Mouse (Mus musculus): ENCODE measurements around the gene Mzf1.
"Not testable (repeated sequence)": the region's sequence is repeated elsewhere in the genome, so short reads cannot be mapped to it uniquely, and the experiment has no call there.

Gene Mzf1

DNA sequence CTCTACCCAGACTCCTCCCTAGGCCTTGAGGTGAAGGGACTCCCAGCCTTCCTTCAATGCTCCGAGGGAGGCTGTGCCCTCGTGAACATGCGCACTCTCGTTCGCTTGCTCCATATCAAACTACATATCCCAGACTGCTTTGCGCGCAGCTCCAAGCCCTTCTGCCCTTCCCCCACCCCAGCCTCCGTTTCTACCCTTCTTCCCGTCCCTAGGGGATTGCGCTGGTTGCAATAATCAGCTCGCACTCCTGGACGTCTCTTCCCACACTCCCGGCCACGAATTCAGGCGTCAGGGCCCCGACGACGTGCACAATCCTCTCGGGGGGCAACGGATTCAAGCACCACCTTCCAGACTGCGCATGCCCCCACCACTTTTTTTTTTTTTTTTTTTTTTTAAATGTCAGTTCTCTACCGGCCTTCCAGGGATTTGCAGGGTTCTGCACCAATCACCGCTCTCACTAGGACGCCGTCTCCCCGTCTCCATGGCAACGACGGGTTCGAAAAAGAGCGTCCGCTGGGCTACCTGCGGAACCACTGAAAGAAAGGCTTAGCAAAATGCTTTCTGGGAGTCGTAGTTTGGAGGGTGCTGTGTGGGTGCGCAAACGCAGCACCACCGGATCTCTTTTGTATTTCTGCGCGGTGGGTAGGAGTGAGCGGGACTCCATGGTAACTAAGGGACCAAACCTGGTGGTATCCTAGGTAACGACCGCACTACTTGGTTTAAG, at the start of gene Mzf1:
Gene Mzf1 (minus strand): TSS at position 478 of the 724 bp plus-strand sequence.
- peak; percentile 96 for DNase-seq (ENCODE audit: extremely low spot score, low read depth, low spot score)

GRCm38 (mm10) chr7:13095073-13095472, 40.5 kb upstream of the Mzf1 start, which contains the start of gene Vmn1r85:
Gene Vmn1r85, minus strand, starts transcription at chr7:13095173.
- DNase-seq (ENCODE audit: extremely low spot score, low read depth, low spot score) = no peak

DNA sequence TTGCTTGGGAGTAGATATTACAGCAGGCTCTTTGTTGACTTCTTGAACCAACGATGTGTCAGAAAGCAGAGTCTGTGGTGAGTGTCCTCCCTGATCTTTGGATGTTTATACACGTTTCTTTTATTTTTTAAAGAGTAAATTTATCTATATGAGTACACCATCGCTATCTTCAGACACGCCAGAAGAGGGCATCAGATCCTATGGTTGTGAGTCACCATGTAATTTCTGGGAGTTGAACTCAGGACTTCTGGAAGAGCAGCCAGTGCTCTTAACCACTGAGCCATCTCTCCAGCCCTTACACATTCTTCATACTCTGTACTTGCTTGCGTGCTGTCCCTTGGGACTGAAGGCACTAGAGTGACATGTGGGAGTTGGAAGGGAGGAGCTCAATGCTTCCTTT, 17.7 kb upstream of the Mzf1 start:
- no peak for DNase-seq (ENCODE audit: extremely low spot score, low read depth, low spot score)

GRCm38 (mm10) chr7:13063399-13063798, 8.8 kb upstream of the Mzf1 start:
- DNase-seq (ENCODE audit: extremely low spot score, low read depth, low spot score) = not testable (repeated sequence)

DNA sequence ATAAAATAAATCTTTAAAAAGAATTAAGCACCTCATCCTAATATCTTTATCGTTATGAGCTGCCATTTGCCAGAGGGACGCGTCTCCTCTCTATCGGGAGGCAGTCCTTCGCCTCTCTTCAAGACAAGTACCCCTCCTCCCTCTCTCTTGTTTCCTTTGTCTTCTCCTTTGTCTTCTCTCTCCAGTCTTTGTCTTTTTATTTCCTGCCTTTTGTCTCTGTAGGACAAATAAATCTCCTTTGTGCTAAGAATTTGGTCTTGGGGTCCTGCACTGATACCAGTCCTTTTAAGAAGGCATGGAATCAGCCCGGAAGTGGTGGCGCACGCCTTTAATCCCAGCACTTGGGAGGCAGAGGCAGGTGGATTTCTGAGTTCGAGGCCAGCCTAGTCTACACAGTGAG, 5.0 kb upstream of the Mzf1 start:
- no peak for DNase-seq (ENCODE audit: extremely low spot score, low read depth, low spot score)

DNA sequence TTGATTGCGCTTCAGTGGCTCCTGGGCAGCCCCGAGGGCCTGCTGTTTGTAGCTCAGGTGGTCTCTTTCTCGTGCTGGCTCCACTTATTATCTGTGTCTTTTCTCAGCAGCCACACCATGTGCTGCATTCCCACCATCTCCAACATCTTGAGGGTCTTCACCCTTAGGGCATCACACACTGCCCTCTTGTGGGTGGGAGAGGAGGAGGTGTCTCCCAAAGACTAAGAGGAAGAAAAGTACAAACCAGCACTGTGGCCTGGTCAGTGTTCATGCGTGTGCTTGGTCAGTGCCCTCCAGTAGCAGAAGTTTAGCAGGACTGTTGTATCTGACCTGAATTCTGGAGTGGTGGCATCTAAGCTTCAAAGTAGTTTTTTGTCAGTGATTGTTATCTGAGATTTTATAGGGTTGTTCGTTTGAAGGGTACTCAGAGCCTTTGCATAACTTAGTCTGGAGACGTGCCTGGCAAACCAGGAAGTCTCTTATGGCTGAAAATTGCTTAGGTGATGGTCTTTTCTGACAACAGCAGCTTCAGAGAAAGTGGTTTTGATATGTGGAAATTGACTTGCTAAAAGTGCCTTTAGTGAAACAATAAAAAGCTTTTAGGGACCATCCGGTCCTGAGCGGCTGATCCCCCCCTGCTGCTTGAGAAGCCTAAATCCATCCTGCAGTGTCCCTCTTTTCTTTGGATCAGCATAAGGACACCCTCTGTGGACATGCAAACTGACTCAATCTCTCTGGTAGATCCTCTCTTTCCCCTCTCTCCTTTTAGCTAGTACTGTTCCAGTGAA, 2.5 kb upstream of the Mzf1 start:
- no peak for DNase-seq (ENCODE audit: extremely low spot score, low read depth, low spot score)

DNA sequence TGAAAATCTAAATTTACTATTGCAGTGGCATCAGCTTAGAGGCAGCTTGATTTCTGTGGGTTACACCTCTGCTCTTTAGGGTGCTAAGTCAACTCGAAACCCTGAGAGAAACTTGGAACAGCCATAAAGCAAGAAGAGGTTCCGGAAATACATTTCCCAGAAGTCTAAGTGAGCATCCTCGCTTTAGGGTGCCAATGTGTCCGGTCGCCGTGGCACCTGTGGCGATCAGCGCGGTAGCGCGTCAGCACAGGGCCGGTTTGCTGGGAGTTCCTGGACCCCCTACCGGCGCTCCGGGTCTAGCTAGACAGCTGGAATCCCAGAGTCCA, 640 bp downstream of the Mzf1 start:
- DNase-seq (ENCODE audit: extremely low spot score, low read depth, low spot score) = no peak

- no peak for DNase-seq (ENCODE audit: extremely low spot score, low read depth, low spot score)
These were observed 1.1 kb downstream of the Mzf1 start for GRCm38 (mm10) chr7:13053501-13053900.

DNA sequence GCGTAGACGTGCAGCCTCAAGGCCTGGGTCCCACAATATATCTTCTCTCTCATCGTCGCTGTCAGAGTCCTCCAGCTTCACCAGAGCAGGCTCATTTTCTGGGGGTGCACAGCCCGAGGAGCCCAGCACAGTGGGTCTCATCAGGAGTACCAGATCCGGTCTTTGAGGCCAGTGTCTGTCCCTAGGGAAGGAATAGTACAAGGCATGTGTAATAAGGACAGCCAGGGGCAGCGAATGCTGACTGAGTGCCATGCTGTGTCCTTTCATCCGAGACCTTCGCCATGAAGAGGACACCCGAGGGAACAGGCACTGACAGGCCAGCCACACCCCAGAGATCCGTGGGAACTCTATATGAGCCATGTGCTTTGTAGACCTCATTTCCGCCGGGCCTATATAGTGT, 1.6 kb downstream of the Mzf1 start:
- DNase-seq (ENCODE audit: extremely low spot score, low read depth, low spot score) = no peak

DNA sequence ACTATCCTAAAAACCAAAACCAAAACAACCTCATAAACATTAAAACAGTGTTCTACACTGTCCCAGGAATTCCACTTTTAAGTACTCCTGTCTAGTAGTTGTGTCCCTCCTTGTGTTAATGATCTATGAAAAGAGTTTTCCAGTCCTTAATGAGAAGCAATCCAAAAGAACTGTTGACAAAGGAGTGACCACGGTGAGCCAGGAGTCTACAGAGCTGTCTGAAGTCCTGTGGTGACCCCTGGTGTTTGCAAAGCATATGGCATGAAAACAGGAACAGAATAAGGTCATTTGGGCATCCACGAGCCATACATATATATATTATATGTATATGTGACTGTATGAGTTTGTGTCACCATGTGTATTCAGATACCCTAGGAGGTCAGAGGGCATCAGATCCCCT, 8.5 kb downstream of the Mzf1 start:
- no peak for DNase-seq (ENCODE audit: extremely low spot score, low read depth, low spot score)

DNA sequence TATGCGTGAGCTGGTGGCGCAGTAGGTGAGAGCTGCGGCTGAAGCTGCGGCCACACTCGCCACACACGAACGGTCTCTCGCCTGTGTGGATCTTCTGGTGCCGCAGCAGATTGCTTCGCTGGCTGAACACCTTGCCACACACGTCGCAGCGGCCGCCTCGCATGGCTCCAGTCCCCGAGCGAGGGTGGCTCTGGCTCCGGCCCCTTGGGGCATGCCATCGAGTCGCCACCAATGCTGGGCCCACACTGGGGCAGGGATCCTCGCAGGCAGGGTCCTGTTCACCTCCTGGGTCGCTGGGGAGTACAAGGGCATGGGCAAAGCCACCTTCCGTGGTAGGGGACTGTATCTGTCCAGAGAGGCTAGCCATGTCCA, 10.3 kb downstream of the Mzf1 start:
- DNase-seq (ENCODE audit: extremely low spot score, low read depth, low spot score) = no peak

- no peak for DNase-seq (ENCODE audit: extremely low spot score, low read depth, low spot score)
These were observed 10.9 kb downstream of the Mzf1 start for GRCm38 (mm10) chr7:13043445-13044253.

GRCm38 (mm10) chr7:13043120-13043444, 11.5 kb downstream of the Mzf1 start:
- DNase-seq (ENCODE audit: extremely low spot score, low read depth, low spot score) = no peak

DNA sequence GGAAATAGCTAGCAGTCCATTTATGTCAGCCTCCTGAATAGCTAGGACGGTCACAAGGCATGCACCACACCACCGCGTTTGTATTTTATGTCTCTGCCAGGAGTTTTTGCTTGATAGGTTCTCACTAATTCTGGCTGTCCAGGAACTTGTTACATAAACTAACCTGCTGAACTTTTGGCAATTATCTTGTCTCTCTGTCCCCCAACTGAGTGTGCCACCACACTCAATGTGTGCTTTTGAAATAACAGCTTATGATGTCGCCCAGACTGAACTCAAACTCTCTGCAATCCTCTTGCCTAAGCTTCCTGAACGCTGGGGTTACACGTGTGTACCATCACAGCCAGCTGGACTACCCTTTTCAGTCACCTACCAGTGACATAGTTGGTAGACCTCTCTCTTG, 12.1 kb downstream of the Mzf1 start:
- no peak for DNase-seq (ENCODE audit: extremely low spot score, low read depth, low spot score)

- no peak for DNase-seq (ENCODE audit: extremely low spot score, low read depth, low spot score)
These were observed 13.3 kb downstream of the Mzf1 start for GRCm38 (mm10) chr7:13041256-13041655.

DNA sequence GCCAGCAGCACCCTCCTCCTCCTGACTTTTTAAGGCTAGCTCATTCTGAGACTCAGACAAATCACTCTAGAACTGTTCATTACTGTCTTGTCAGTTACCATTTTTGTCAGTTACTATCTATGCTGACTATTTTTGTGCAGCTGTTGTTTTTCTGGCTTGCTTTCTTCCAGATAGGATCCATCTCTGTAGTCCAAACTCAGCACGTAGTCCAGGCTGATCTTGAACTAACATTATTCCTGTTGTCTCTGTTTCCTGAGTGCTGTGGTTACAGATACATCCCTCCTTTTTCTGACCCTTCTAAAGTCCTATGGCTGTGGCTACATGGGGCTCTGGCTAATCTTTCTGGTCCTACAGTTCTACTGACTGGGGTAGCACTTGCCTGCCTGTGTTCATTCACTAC, 15.4 kb downstream of the Mzf1 start:
- DNase-seq (ENCODE audit: extremely low spot score, low read depth, low spot score) = no peak

GRCm38 (mm10) chr7:13038621-13039169, 15.9 kb downstream of the Mzf1 start:
- DNase-seq (ENCODE audit: extremely low spot score, low read depth, low spot score) = no peak

- DNase-seq (ENCODE audit: extremely low spot score, low read depth, low spot score) = peak; percentile 99
These were observed 16.5 kb downstream of the Mzf1 start, which contains the start of gene Ube2m for GRCm38 (mm10) chr7:13037901-13038555. Gene Ube2m, minus strand, starts transcription at chr7:13038275.

DNA sequence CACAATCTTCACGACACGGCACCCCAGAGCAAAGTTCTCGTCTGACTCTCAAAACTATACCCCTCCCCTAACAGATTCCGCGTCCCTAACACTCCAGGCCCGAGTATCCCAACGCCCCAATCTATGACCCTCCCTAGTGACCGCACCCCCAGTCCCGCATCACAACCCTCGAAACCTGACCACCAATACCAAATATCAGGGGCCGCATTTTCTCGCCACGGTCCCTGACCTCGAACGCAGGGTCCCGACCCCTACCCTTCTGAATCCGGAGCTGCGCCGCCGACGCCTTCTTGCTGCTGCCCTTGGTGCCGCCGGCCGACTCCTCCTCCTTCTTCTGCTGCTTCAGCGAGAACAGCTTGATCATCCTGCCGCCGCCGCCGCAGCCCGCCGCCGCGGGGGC, 17.2 kb downstream of the Mzf1 start:
- DNase-seq (ENCODE audit: extremely low spot score, low read depth, low spot score) = no peak

DNA sequence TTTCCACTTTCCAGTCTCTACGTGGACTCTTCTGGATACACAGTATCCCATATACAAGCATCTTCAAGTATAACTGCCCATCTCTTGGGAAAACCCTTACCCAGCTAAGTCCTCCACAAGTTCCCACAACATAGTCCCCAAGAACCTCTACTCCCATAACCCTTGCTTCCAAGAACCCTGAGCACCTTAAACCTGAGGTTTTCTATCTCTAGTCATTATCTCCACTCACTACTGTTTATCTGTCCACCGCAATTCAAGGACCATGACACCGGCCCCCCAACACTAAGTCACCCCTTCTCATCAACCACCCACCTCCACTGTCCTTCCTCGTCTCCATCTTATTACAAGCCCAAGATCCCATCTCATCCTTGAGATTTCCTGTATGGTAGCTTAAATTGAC, 17.8 kb downstream of the Mzf1 start:
- no peak for DNase-seq (ENCODE audit: extremely low spot score, low read depth, low spot score)

Data from hindlimb bud, embryonic 11.5 days (tissue).